Mouse (Mus musculus): ENCODE data around the gene Lamb3.

DNA sequence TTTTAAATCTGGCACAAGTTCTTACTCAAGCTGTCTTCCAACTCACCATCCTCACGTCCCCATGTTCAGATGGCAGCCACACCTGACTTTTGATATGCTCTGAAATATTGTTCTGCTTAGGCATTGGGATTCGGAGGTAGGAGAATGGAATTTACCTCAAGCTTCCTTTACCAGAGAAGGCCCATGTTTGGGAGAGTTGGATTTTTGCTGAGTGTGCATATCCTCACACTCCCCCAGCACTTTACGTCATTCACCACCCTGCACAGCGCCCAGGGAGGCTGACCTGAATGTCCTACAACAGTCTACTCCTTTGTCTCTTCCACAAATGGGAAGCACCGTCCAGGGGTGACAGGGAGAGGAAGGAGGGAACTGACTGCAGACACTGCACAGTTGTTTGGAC, 12.9 kb downstream of the Lamb3 start:
- TF ChIP-seq USF2 (conservative IDR thresholded peaks at IDR 0.05; ENCODE audit: low read depth, low read length) (no peak), GABPA (IDR thresholded peaks at IDR 0.05; ENCODE audit: insufficient replicate concordance, low read depth, low read length) (no peak), SMC3 (IDR thresholded peaks at IDR 0.05; ENCODE audit: low read depth, low read length) (no peak), ZNF384 (IDR thresholded peaks at IDR 0.05; ENCODE audit: low read depth, low read length) (no peak)

Measured in CH12.LX (cell line).